Mouse (Mus musculus) spleen, adult 18-20 months (tissue): ENCODE measurements around the gene Myo5c.
"Not testable (repeated sequence)": the region's sequence is repeated elsewhere in the genome, so short reads cannot be mapped to it uniquely, and the experiment has no call there.

Source experiments
- DNase-seq, 2 experiments: peaks; one replicate each; pipeline ENCODE4 v3.0.0; 2022; ENCODE audit warnings: mixed read lengths in 2 of 2

Myo5c gene

GRCm38 (mm10) chr9:75244527-75244926, 12.7 kb downstream of the Myo5c start:
- DNase-seq: no peak

DNA sequence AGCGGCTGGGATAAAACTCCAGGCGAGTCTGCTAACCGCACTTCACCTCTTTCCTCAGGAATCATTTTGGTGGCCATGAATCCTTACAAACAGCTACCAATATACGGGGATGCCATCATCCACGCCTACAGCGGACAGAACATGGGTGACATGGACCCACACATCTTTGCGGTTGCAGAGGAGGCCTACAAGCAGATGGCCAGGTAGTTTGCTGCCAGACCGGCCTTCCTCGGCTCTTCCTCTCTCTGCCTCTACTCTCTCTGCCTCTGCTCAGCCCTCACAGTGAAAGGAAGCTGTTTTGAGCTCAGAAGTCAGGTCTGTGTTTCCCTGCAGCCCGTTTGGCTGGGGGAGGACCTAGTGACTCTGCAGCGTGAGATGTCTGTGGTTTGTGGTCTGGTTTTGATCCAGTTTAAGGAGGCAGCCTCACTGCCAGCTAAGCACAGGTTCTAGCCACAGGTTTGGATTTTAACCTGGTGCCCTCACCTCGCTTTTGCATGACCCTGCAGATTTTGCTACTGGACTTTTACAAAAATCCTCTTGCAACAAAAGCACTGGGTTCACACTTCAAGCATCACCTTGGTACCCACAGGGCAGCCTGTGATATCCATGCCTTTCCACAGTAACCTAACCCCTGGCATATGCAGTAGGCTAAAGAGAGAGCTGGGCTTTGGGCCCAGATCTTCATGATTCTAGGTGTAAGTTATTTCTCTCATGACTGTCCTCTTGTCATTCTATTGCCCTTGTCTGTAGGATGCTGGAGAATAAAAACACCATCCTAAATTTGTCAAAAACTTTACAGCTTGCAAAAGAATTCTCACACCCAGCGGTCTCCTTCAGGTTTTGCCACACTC, 14.5 kb downstream of the Myo5c start:
- DNase-seq: no peak

- DNase-seq: no peak
Observed at GRCm38 (mm10) chr9:75247870-75248269, 16.1 kb downstream of the Myo5c start.

GRCm38 (mm10) chr9:75248359-75248758, 16.5 kb downstream of the Myo5c start:
- DNase-seq: no peak

- DNase-seq: no peak
Observed at GRCm38 (mm10) chr9:75248874-75249273, 17.1 kb downstream of the Myo5c start.

GRCm38 (mm10) chr9:75253158-75253557, 21.3 kb downstream of the Myo5c start:
- not testable (repeated sequence) for DNase-seq

DNA sequence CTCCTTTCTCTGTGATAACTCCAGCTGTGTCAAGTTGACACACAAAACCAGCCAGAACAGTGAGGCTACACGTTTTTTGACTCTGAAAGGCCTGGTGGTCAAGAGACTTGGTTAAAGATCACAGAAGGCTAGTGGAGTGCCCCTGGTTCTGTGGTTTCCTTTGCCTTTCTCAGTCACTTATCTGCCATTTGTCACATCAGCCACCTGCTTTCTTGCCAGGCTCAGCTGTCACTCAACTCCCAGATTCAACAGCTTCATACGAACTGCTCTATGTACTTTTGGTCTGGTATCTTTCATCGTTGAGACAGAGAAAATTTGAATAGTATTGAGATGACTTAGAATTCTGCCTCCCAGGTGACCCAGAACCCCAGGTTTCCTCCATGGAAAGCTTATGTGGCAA, 21.9 kb downstream of the Myo5c start:
- DNase-seq: no peak

GRCm38 (mm10) chr9:75254196-75254955, 22.6 kb downstream of the Myo5c start:
- DNase-seq: no peak

GRCm38 (mm10) chr9:75255820-75256545, 24.2 kb downstream of the Myo5c start:
- peak in 1 of 2 experiments; percentile 25 for DNase-seq

DNA sequence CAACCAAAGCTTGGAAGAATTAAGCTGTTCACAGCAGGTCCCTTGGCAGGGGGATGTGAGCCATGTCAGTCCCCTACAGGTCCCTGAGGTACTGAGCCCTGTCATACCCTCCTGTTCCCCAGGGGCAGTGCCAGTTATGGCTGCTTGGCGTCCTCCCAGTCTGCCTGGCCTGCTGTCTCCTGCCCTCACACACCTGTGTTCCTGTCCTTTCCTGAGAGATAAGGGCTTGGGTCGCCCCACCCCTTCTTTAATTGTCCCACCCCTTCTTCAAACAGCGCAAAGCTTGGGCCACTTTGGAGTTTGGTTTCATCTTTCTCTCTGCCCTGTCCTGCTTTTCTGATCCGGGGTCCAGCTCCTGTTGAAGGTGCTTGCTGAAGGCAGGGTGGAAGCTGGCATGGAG, 27.0 kb downstream of the Myo5c start:
- no peak for DNase-seq

- no peak for DNase-seq
Observed at GRCm38 (mm10) chr9:75259656-75260055, 27.8 kb downstream of the Myo5c start.

- no peak for DNase-seq
Observed at GRCm38 (mm10) chr9:75261332-75261872, 29.6 kb downstream of the Myo5c start.

DNA sequence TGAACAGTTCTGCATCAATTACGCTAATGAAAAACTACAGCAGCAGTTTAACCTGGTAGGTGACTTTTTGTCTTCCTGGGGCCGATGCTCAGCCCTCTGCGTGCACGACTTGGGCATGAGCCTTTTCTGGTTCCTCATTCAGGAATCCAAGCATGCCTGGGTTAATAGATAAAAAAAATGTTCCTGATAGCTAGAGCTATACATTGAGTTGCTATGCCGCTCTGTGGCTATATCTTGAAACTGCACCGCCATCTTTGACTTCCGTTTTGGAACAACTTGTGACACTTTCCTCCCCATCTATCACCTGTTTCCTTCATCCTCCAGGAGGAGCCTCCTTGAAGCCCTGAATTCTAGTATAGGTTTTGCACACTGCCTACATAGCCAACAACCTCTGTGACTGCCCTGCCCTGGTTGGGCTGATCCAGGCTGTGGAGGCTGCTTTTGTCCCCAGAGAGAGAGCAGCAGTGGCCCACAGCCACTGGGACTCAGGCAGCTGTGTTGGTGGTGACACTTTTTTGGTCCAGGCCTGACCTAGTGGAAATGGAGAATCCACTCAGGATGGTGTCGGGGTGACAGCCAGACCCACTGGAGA, 30.5 kb downstream of the Myo5c start:
- no peak for DNase-seq

DNA sequence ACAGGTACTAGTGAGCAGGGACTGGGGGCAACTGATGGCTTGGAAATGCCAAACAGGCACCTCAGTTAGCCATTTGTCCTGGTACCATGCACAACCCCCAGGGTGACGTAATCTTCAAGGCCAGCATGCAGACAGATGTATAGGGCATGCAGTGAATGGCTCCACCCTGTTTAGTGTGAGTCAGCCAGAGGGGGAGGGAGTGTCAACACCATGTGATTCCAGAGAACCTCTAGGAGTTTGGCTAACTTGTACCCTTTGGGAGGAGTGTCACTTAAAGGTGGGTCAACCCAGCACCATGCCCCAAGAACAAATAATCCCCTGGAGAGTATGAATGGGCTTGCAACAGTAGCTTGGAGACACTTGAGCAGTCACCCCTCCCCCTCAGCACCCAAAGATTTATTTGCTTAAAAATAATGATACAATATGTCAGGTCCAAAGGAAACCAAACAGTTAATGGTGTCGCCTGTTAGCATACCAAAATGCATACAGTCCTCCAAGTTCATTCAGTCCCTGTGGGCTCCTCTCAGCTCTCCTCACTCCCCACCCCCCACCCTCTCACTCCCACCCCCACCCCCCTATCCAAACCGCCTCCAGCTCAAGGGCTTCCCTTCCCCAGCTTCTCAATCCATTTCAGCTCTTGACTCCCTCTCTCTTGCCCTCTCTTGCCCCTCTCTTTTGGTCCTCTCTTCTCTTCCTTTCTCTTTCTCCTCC, 32.3 kb downstream of the Myo5c start:
- no peak for DNase-seq

- DNase-seq: no peak
Observed at GRCm38 (mm10) chr9:75267147-75267546, 35.3 kb downstream of the Myo5c start.

DNA sequence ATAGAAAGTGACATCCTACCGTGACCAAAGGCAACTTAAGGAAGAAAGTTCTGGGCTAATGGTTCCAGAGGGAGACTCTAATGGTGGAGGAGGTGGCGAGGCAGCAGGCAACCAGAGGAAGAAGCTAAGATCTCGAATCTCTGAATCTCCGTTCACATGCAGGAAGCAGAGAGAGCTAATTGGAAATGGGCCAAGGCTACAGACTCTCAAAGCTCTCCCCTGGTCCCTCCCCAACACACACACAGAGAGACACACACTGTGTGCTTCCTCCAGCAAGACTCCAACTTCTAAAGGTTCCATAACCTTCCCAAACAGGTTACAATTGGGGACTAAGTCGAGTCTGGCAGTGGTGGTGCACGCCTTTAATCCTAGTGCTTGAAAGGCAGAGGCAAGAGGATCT, 38.6 kb downstream of the Myo5c start:
- DNase-seq: no peak

DNA sequence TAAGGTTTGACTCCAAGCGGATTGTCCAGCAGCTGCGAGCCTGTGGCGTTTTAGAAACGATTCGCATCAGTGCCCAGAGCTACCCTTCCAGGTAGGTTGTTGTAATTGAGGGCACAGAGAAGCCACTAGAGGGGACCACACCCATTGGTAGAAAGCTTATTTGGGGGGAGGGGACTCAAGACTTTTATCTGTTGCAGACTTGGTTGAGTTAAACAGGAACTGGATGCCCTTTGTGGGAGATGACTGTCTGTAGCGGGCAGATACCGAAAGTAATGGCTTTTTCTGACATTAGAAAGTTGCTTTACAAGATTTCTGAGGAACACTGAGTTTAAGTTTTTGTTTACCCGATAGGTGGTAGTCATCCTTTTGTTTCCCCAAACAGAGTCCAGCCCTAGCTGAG, 39.7 kb downstream of the Myo5c start:
- no peak for DNase-seq

DNA sequence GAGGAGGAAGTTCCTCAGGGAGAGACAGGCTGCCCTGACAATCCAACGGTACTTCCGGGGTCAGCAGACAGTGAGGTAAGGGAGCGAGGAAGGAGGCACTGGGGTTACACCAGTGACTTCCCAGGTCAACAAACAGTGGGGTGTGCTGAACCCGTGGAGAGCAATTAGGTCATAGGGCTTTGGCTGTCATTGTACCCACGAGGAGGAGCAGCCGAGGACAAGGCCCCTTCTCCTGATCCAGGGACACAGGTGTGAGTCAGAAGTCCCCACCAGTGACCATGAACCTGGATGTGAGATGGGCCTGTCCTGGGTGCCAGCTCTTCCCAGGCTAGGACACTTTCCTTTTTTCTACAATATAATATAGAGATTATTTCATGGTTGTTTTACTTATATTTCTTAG, 41.8 kb downstream of the Myo5c start:
- no peak for DNase-seq

- no peak for DNase-seq
Observed at GRCm38 (mm10) chr9:75274486-75274885, 42.7 kb downstream of the Myo5c start.

- DNase-seq: no peak
Observed at GRCm38 (mm10) chr9:75275051-75275450, 43.2 kb downstream of the Myo5c start.

GRCm38 (mm10) chr9:75280814-75281213, 49.0 kb downstream of the Myo5c start:
- peak in 1 of 2 experiments; percentile 39 for DNase-seq

GRCm38 (mm10) chr9:75282179-75282578, 50.4 kb downstream of the Myo5c start:
- no peak for DNase-seq
